9 mouse cellular contexts compared by ENCODE assay signal in genomic region chr10:127721671-127722418, GRCm38 (mm10). TPM values are rescaled to one million over a fixed set of nuclear protein-coding genes. Genes with fewer than 3 reads are reported as not detected.
DNase-seq lines count a peak whose midpoint lies in the region; ATAC-seq and TF ChIP-seq lines count a peak whose summit lies in the region.
"Had no signal": no experiment of that assay in that cellular context is flagged by ENCODE, and none has a peak within 500 bp of the region (broad histone marks: within the 10 kb centered on the region; RNA-seq: fewer than 3 reads in every experiment).

No protein-coding gene starts in this region.

- H3K27me3 ChIP-seq in kidney, embryonic 14.5 days (ENCODE audit: control insufficient read depth, insufficient read depth, low read length): peaks cover 6% of the 10 kb centered on the region; the same call in 1 of the 2 replicates
- peaks cover 66% of the 10 kb centered on the region for H3K27me3 ChIP-seq in embryonic facial prominence, embryonic 10.5 days (replicated peaks; ENCODE audit: low read depth, poor library complexity, severe bottlenecking)
- peaks cover 32% of the 10 kb centered on the region for H3K27me3 ChIP-seq in heart, postnatal 0 days (ENCODE audit: control insufficient read depth, insufficient read depth, low read length)
- no peaks in the 10 kb centered on the region for H3K27me3 ChIP-seq in midbrain, embryonic 11.5 days (ENCODE audit: control insufficient read depth, insufficient read depth, low read length)

- peak overlapping the region; percentile 34; the same call in 1 of the 2 replicates for H3K9ac ChIP-seq in kidney, embryonic 14.5 days (ENCODE audit: low read depth, low read length)
- H3K9ac ChIP-seq in heart, postnatal 0 days (replicated peaks; ENCODE audit: low read depth, low read length): no peak overlapping the region
- H3K9ac ChIP-seq in midbrain, embryonic 11.5 days (ENCODE audit: low read length): peak overlapping the region; percentile 53

- TF ChIP-seq EP300 in heart, postnatal 0 days (IDR thresholded peaks at IDR 0.05; ENCODE audit: low read depth): no peak

- H3K4me1 ChIP-seq in kidney, embryonic 14.5 days (ENCODE audit: control insufficient read depth, insufficient read depth, low read length): peaks cover 22% of the 10 kb centered on the region
- H3K4me1 ChIP-seq in embryonic facial prominence, embryonic 10.5 days: peaks cover 50% of the 10 kb centered on the region
- H3K4me1 ChIP-seq in heart, postnatal 0 days (ENCODE audit: control insufficient read depth, insufficient read depth): no peaks in the 10 kb centered on the region
- peaks cover 15% of the 10 kb centered on the region for H3K4me1 ChIP-seq in midbrain, embryonic 11.5 days (ENCODE audit: control insufficient read depth, insufficient read depth, low read length)

- peak; percentile 61 for ATAC-seq in kidney, embryonic 14.5 days (ENCODE audit: low FRiP score, low TSS enrichment)
- ATAC-seq in heart, postnatal 0 days (ENCODE audit: insufficient read depth, low read depth): no peak
- peak; percentile 68 for ATAC-seq in midbrain, embryonic 11.5 days (ENCODE audit: low FRiP score)

- peak overlapping the region; percentile 71 for H3K27ac ChIP-seq in kidney, embryonic 14.5 days (ENCODE audit: low read depth, low read length)
- peak overlapping the region; percentile 41 for H3K27ac ChIP-seq in embryonic facial prominence, embryonic 10.5 days (replicated peaks)
- no peak overlapping the region; the same call in 1 of the 2 replicates for H3K27ac ChIP-seq in heart, postnatal 0 days (ENCODE audit: low read depth)
- peak overlapping the region; percentile 36 for H3K27ac ChIP-seq in midbrain, embryonic 11.5 days (ENCODE audit: low read depth, low read length)

- H3K36me3 ChIP-seq in kidney, embryonic 14.5 days (ENCODE audit: control insufficient read depth, insufficient read depth, low read length): no peaks in the 10 kb centered on the region
- H3K36me3 ChIP-seq in embryonic facial prominence, embryonic 10.5 days (replicated peaks): no peaks in the 10 kb centered on the region
- H3K36me3 ChIP-seq in heart, postnatal 0 days (replicated peaks; ENCODE audit: control insufficient read depth, insufficient read depth, low read length): no peaks in the 10 kb centered on the region
- no peaks in the 10 kb centered on the region for H3K36me3 ChIP-seq in midbrain, embryonic 11.5 days (ENCODE audit: control insufficient read depth, insufficient read depth, low read length)

- no peaks in the 10 kb centered on the region for H3K9me3 ChIP-seq in kidney, embryonic 14.5 days (ENCODE audit: control insufficient read depth, low read length)
- no peaks in the 10 kb centered on the region for H3K9me3 ChIP-seq in embryonic facial prominence, embryonic 10.5 days
- H3K9me3 ChIP-seq in heart, postnatal 0 days (replicated peaks; ENCODE audit: control insufficient read depth, low read length): no peaks in the 10 kb centered on the region
- no peaks in the 10 kb centered on the region for H3K9me3 ChIP-seq in midbrain, embryonic 11.5 days (ENCODE audit: control insufficient read depth, low read length)

- peak overlapping the region; percentile 35 for H3K4me2 ChIP-seq in kidney, embryonic 14.5 days (replicated peaks; ENCODE audit: low read depth, low read length)
- H3K4me2 ChIP-seq in heart, postnatal 0 days (ENCODE audit: low read depth, low read length): peak overlapping the region; percentile 25
- peak overlapping the region; percentile 38 for H3K4me2 ChIP-seq in midbrain, embryonic 11.5 days

- TF ChIP-seq CTCF in heart, postnatal 0 days (IDR thresholded peaks at IDR 0.05; ENCODE audit: low read depth): no peak

- H3K4me3 ChIP-seq in kidney, embryonic 14.5 days (ENCODE audit: low read length): peak overlapping the region; percentile 12; the same call in 1 of the 2 replicates
- peak overlapping the region; percentile 39 for H3K4me3 ChIP-seq in embryonic facial prominence, embryonic 10.5 days
- H3K4me3 ChIP-seq in heart, postnatal 0 days (ENCODE audit: low read depth, low read length): no peak overlapping the region
- H3K4me3 ChIP-seq in midbrain, embryonic 11.5 days (ENCODE audit: low read depth, low read length): peak overlapping the region; percentile 1; the same call in 1 of the 2 replicates

- WGBS in kidney, embryonic 14.5 days: 4% methylated on average over 20 of the region's 20 CpGs
- WGBS in embryonic facial prominence, embryonic 10.5 days: 9% methylated on average over 20 of the region's 20 CpGs
- 13% methylated on average over 20 of the region's 20 CpGs for WGBS in heart, postnatal 0 days
- 12% methylated on average over 20 of the region's 20 CpGs for WGBS in midbrain, embryonic 11.5 days

- DNase-seq in kidney, adult 18-20 months: no peak
- DNase-seq in embryonic facial prominence, embryonic 10.5 days (ENCODE audit: low spot score): peak; percentile 24
- DNase-seq in heart, postnatal 0 days (ENCODE audit: low spot score): no peak
- DNase-seq in midbrain, embryonic 11.5 days (ENCODE audit: low spot score, missing footprints): peak; percentile 92
- no peak for DNase-seq in adipocyte (ENCODE audit: low spot score)
- no peak for DNase-seq in adrenal gland, postnatal 10 days
- no peak for DNase-seq in kidney, adult 11 months

RNA-seq across cellular contexts. Expression of gene Tac2, which starts 2.4 kb away (rescaled TPM):
- polyA plus RNA-seq in kidney, embryonic 14.5 days (2014; fragmentation: Nextera tagmentation; extraction: Ambion mirVana): 1.6 and 2.8 TPM in 2 replicates
- polyA plus RNA-seq in embryonic facial prominence, embryonic 10.5 days (2016; fragmentation: Nextera tagmentation; extraction: Ambion mirVana): 1.5 and 2.0 TPM in 2 replicates
- total RNA-seq in heart, postnatal 0 days (2014; rRNA removed; ENCODE audit: low replicate concordance): not detected in 2 replicates
- polyA plus RNA-seq in heart, postnatal 0 days (2015; fragmentation: Nextera tagmentation; extraction: Ambion mirVana): 0.23 and 0.25 TPM in 2 replicates
- not detected in 2 replicates for polyA plus RNA-seq in midbrain, embryonic 11.5 days (2014; fragmentation: Nextera tagmentation; extraction: Ambion mirVana)
- total RNA-seq in adrenal gland, postnatal 10 days (2021): not detected
- polyA plus RNA-seq: C2C12 had no signal

RNA-seq across cellular contexts. Expression of gene Myo1a, which starts 16.9 kb away (rescaled TPM):
- 0.20 and 0.45 TPM in 2 replicates for polyA plus RNA-seq in kidney, embryonic 14.5 days (2014; fragmentation: Nextera tagmentation; extraction: Ambion mirVana)
- polyA plus RNA-seq in embryonic facial prominence, embryonic 10.5 days (2016; fragmentation: Nextera tagmentation; extraction: Ambion mirVana): 0.54 and 0.71 TPM in 2 replicates
- total RNA-seq in heart, postnatal 0 days (2014; rRNA removed; ENCODE audit: low replicate concordance): not detected in 2 replicates
- polyA plus RNA-seq in heart, postnatal 0 days (2015; fragmentation: Nextera tagmentation; extraction: Ambion mirVana): 0.04 and 0.05 TPM in 2 replicates
- polyA plus RNA-seq in midbrain, embryonic 11.5 days (2014; fragmentation: Nextera tagmentation; extraction: Ambion mirVana): 0.41 and 0.46 TPM in 2 replicates
- 1 to 10 TPM; 1.0 to 2.2 TPM for total RNA-seq in adrenal gland, postnatal 10 days (2021)

RNA-seq across cellular contexts. Expression of gene Zbtb39, which starts 17.5 kb away (rescaled TPM):
- polyA plus RNA-seq in kidney, embryonic 14.5 days (2014; fragmentation: Nextera tagmentation; extraction: Ambion mirVana): 6.9 and 7.6 TPM in 2 replicates
- polyA plus RNA-seq in embryonic facial prominence, embryonic 10.5 days (2016; fragmentation: Nextera tagmentation; extraction: Ambion mirVana): 5.3 and 5.4 TPM in 2 replicates
- 5.2 and 5.8 TPM in 2 replicates for total RNA-seq in heart, postnatal 0 days (2014; rRNA removed; ENCODE audit: low replicate concordance)
- polyA plus RNA-seq in heart, postnatal 0 days (2015; fragmentation: Nextera tagmentation; extraction: Ambion mirVana): 0.94 and 1.1 TPM in 2 replicates
- 7.5 and 7.6 TPM in 2 replicates for polyA plus RNA-seq in midbrain, embryonic 11.5 days (2014; fragmentation: Nextera tagmentation; extraction: Ambion mirVana)
- total RNA-seq in adrenal gland, postnatal 10 days (2021): 10 to 100 TPM; 10.8 to 11.0 TPM

RNA-seq across cellular contexts. Expression of gene Gpr182, which starts 29.7 kb away (rescaled TPM):
- 2.0 and 3.7 TPM in 2 replicates for polyA plus RNA-seq in kidney, embryonic 14.5 days (2014; fragmentation: Nextera tagmentation; extraction: Ambion mirVana)
- polyA plus RNA-seq in embryonic facial prominence, embryonic 10.5 days (2016; fragmentation: Nextera tagmentation; extraction: Ambion mirVana): 0.46 and 0.53 TPM in 2 replicates
- total RNA-seq in heart, postnatal 0 days (2014; rRNA removed; ENCODE audit: low replicate concordance): 13.6 and 20.6 TPM in 2 replicates
- 9.9 and 11.2 TPM in 2 replicates for polyA plus RNA-seq in heart, postnatal 0 days (2015; fragmentation: Nextera tagmentation; extraction: Ambion mirVana)
- polyA plus RNA-seq in midbrain, embryonic 11.5 days (2014; fragmentation: Nextera tagmentation; extraction: Ambion mirVana): 0.21 and 0.30 TPM in 2 replicates
- total RNA-seq in adrenal gland, postnatal 10 days (2021): 10 to 100 TPM; 10.4 to 14.3 TPM

RNA-seq across cellular contexts. Expression of gene Rdh1, which starts 37.7 kb away (rescaled TPM):
- polyA plus RNA-seq in kidney, embryonic 14.5 days (2014; fragmentation: Nextera tagmentation; extraction: Ambion mirVana): 0.05 and 0.07 TPM in 2 replicates
- polyA plus RNA-seq in embryonic facial prominence, embryonic 10.5 days (2016; fragmentation: Nextera tagmentation; extraction: Ambion mirVana): 0.07 and 0.08 TPM in 2 replicates
- total RNA-seq in heart, postnatal 0 days (2014; rRNA removed; ENCODE audit: low replicate concordance): not detected in 2 replicates
- not detected in 2 replicates for polyA plus RNA-seq in heart, postnatal 0 days (2015; fragmentation: Nextera tagmentation; extraction: Ambion mirVana)
- not detected in 2 replicates for polyA plus RNA-seq in midbrain, embryonic 11.5 days (2014; fragmentation: Nextera tagmentation; extraction: Ambion mirVana)
- total RNA-seq in adrenal gland, postnatal 10 days (2021): under 1 TPM; 0.48 to 1.00 TPM

Comparison
In these comparisons a context has a peak if more than half of its experiments do, and no peak if none do; other contexts are left out.
1. DNase-seq: peak in embryonic facial prominence, embryonic 10.5 days (single experiment) and midbrain, embryonic 11.5 days (single experiment); none in kidney, adult 18-20 months (single experiment), heart, postnatal 0 days (single experiment), adipocyte (single experiment), adrenal gland, postnatal 10 days (single experiment) and kidney, adult 11 months (single experiment).
2. Peak in every context shown above with its lines, with median percentiles within 50 percentile points of each other: H3K4me2 ChIP-seq.